Mouse (Mus musculus) T-cell, adult 66 days (primary cell): ENCODE data around the gene Traf4. TPM values are rescaled to one million over a fixed set of nuclear protein-coding genes. Genes with fewer than 3 reads are reported as not detected.

Source experiments
- total RNA-seq, 2 experiments: library from RNA; stranded (reverse); gene quantifications; 3 replicates in 1 of 2; 4 replicates in 1 of 2; pipeline ENCODE4 v1.2.4; 2023

The Traf4 gene
- total RNA-seq, result 10 to 100 TPM; 29.3 to 32.7 TPM

DNA sequence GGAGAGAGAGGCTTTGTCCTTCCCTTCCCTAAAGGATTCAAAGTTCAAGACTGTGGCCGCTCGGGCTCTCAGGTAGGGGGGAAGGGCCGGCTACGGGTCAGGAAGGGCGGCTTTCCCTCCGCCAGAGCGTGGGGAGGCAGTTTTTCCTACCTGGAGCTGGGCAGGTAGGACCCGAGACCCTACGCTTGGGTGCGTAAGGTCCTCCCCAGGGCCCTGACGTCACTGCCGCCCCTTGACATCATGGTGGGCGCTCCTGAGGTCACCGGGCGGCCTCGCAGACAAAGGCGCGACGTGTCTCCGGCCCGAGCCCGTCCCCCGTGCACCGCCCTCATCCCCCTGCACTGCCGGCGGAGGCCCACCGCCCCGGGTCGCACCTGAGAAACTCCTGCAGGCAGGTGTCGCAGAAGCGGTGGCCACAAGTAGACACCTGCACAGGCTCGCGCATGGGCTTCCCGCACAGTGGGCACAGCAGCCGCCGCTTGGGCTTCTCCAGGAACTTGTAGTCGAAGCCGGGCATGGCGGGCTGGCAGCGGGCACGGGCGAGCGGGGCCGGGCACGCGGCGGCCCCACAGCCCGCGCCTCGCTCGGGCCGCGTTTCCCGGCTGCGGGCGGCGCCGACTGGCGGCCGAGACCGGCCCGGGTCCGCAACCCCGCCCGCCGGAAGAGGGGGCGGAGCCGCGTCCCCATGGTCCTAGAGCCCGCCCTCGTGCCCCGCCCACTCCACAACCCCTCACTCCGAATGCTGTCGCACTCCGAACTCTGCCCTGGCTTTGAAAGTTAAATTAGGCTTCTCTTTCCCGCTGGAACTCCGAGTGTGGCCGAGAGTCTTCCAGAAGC, at the start of gene Traf4:
Traf4 (minus strand) TSS at position 666 of the 837 bp plus-strand sequence.

GRCm38 (mm10) chr11:78193113-78193512, 27.7 kb upstream of the Traf4 start, which contains the start of gene Proca1:
Proca1 (plus strand) TSS chr11:78193392.

DNA sequence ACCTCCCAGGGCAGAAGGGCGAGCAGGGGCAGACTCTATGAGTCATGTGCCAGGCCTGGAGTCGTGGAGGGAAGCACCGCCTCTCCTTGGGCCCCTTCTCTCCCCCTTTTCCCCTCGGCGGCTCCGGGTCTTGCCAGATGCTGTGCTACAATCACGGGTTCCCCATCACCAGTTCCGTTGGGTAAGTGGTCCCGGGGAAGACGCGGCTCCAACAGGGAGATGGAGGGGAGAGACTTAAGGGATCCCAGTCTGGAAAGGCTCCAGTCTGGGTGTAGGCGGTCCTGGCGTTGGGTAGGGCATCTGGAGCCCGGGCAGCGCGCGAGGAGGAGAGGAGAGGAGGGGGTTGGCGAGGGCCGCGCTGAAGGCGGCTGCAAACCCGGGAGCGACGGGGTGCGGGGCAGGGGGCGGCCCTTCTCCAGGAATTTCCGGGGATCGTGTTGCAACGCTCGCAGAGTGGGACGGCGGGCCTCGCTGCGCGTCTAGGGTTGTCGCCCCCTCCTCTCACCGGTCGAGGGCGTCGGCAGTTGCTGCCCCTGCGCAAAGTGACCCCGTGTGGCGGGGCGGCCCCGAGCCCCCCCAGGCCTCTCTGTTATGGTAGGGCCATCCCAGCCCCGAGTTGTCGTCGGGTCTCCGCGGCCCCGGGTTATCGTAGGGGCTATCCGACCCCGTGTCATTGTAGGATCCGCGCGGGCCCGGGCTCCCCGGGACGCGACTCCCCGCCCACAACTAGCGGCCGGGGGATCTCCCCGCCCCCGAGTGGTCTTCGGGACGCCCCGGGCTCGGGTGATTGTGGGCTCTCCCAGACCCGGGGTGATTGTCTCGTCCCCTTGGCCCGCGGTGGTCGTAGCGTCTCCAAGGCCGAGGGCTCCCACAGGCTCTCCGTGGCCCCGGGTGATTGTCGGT, 23.2 kb upstream of the Traf4 start, which contains the start of gene Rab34:
Rab34 (plus strand) TSS at position 100 of the 903 bp plus-strand sequence.

GRCm38 (mm10) chr11:78182961-78183844, 17.8 kb upstream of the Traf4 start, which contains the start of gene Rpl23a:
Rpl23a (minus strand) TSS chr11:78183584.

GRCm38 (mm10) chr11:78176402-78176862, 11.0 kb upstream of the Traf4 start, which contains the start of the genes Nek8 and Tlcd1:
Nek8 (minus strand) TSS chr11:78176675.
Tlcd1 (plus strand) TSS chr11:78176711.

Other genes starting within 250 kb of the Traf4 start
- gene Sez6, start 234.8 kb downstream of the Traf4 start, total RNA-seq, result not detected
- 100 to 1,000 TPM; 128 to 137 TPM for gene Phf12, start 182.8 kb downstream of the Traf4 start, total RNA-seq
- gene Dhrs13, start 133.3 kb downstream of the Traf4 start, total RNA-seq, result 1 to 10 TPM; 3.8 to 5.0 TPM
- gene Flot2, start 127.7 kb downstream of the Traf4 start, total RNA-seq, result 10 to 100 TPM; 31.6 to 32.5 TPM
- gene Eral1, start 85.2 kb downstream of the Traf4 start, total RNA-seq, result 10 to 100 TPM; 27.6 to 32.2 TPM
- gene Fam222b, start 70.9 kb downstream of the Traf4 start, total RNA-seq, result 10 to 100 TPM; 17.5 to 20.0 TPM
- gene Nek8, start 11.1 kb upstream of the Traf4 start, total RNA-seq, result 1 to 10 TPM; 6.8 to 10.0 TPM
- gene Tlcd1, start 11.1 kb upstream of the Traf4 start, total RNA-seq, result 1 to 10 TPM; 6.0 to 7.5 TPM
- gene Rpl23a, start 18.0 kb upstream of the Traf4 start, total RNA-seq, result 1,000 to 10,000 TPM; 3,453 to 3,575 TPM
- gene Rab34, start 22.8 kb upstream of the Traf4 start, total RNA-seq, result 1 to 10 TPM in 1 of 2 experiments, not detected in 1; 1.1 TPM
- not detected for gene Proca1, start 27.8 kb upstream of the Traf4 start, total RNA-seq
- 10 to 100 TPM; 40.4 to 52.1 TPM for gene Sdf2, start 80.2 kb upstream of the Traf4 start, total RNA-seq
- gene Supt6, start 80.4 kb upstream of the Traf4 start, total RNA-seq, result 10 to 100 TPM; 75.3 to 76.2 TPM
- 100 to 1,000 TPM; 115 to 134 TPM for gene 2610507B11Rik, start 96.2 kb upstream of the Traf4 start, total RNA-seq
- gene BC030499, start 125.3 kb upstream of the Traf4 start, total RNA-seq, result 1 to 10 TPM; 4.6 to 4.7 TPM
- gene Spag5, start 135.9 kb upstream of the Traf4 start, total RNA-seq, result 1 to 10 TPM; 6.5 to 7.8 TPM
- gene Aldoc, start 157.4 kb upstream of the Traf4 start, total RNA-seq, result 10 to 100 TPM; 22.1 to 26.3 TPM
- 10 to 100 TPM; 50.4 to 54.2 TPM for gene Pigs, start 162.8 kb upstream of the Traf4 start, total RNA-seq
- gene Unc119, start 177.9 kb upstream of the Traf4 start, total RNA-seq, result 10 to 100 TPM; 15.3 to 21.9 TPM
- gene Foxn1, start 221.0 kb upstream of the Traf4 start, total RNA-seq, result not detected